Mouse (Mus musculus): ENCODE results near the gene Aldh16a1.

The Aldh16a1 gene

DNA sequence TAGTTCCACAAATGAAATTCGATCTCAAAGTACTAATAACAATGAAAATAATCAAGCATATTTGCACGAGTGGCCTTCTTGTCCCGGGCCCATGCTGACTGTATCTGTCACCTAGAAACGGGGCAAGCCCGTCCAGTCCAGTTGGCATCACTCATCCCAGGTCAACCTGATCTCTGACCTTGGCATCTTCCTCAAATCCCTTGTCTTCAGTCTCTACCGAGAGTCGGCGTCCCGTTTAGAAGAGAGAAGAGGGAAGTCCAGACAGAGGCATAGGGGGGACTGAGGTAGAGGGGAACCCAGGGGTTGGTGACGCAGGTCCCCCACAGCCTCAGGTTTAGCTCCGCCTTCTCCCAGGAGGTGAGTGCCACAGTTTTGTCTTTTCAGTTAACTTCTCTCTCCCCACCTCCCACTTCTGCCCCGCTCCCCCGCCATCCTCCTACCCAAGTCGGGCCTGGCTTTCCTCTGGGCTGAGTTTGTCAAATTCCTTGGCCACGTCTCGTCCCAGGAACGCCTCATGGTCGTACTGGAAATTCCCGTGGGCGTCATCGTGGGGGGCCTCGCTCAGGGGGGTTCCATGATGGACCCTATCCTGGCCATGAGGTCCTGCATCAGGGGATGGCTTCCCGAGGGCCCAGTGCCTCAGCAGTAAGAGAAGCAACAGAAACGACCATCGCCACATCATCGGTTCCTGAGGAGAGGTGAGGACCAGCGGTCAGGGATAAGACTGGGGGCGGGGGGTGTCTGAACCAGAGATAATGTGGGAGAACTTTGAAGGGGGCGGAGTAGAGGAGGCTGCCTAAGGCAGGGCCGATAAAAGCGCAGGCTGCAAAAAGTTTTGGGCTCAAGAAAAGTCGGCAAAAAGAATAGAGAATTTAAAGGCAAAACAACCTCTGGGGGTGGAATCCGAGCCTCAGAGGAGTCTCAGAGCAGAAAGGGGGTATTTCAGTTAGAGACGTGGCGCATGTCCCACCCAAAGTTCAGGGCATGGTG, 63.1 kb downstream of the Aldh16a1 start:
- peak; percentile 51 for DNase-seq (ENCODE audit: low read depth, low spot score)

All from mesoderm, embryonic 11.5 days (tissue).